Mouse (Mus musculus) forebrain, embryonic 10.5 days (tissue): Measurements from ENCODE around the gene Sec24b. TPM values are rescaled to one million over a fixed set of nuclear protein-coding genes. Genes with fewer than 3 reads are reported as not detected.

Source experiments
- DNase-seq: peaks from one replicate; pipeline ENCODE4 v3.0.0-alpha.2; 2017; ENCODE audit warnings: low spot score; ENCODE audit errors: extremely low spot score
- H3K27ac ChIP-seq: fragments of 300-500 bp; sonication (generic); 2 replicates; pipeline ENCODE4 v1.5.1; 2016; ENCODE audit warnings: mild to moderate bottlenecking
- H3K27me3 ChIP-seq: fragments of 300-500 bp; sonication (generic); 2 replicates; pipeline ENCODE4 v1.6.1; 2016; ENCODE audit warnings: mild to moderate bottlenecking; ENCODE audit not compliant: poor library complexity, severe bottlenecking
- H3K36me3 ChIP-seq: fragments of 300-500 bp; sonication (generic); replicated peaks from 2 replicates; pipeline ENCODE4 v1.6.1; 2016; ENCODE audit warnings: mild to moderate bottlenecking, moderate library complexity
- H3K4me1 ChIP-seq: fragments of 300-500 bp; sonication (generic); 2 replicates; pipeline ENCODE4 v1.6.1; 2016
- H3K4me3 ChIP-seq: fragments of 300-500 bp; sonication (generic); 2 replicates; pipeline ENCODE4 v1.5.1; 2016; ENCODE audit warnings: mild to moderate bottlenecking, moderate library complexity
- H3K9me3 ChIP-seq: fragments of 300-500 bp; sonication (generic); 2 replicates; pipeline ENCODE4 v1.6.1; 2016; ENCODE audit warnings: mild to moderate bottlenecking, moderate library complexity
- WGBS: fragments of 180-500 bp; shearing (Covaris S2); methylation state at CpG from one replicate; pipeline ENCODE4 v1.1.7; 2016; 5-methylcytosine and 5-hydroxymethylcytosine counted together
- polyA plus RNA-seq: library from polyadenylated mRNA; unstranded; fragments of >200 nt; fragmentation: Nextera tagmentation; extraction: Ambion mirVana; gene quantifications from 2 replicates; pipeline ENCODE4 v1.2.1, GENCODE M21; 2016

Gene Sec24b
- polyA plus RNA-seq, 1 experiment from 2014 or later: 36.1 TPM

DNA sequence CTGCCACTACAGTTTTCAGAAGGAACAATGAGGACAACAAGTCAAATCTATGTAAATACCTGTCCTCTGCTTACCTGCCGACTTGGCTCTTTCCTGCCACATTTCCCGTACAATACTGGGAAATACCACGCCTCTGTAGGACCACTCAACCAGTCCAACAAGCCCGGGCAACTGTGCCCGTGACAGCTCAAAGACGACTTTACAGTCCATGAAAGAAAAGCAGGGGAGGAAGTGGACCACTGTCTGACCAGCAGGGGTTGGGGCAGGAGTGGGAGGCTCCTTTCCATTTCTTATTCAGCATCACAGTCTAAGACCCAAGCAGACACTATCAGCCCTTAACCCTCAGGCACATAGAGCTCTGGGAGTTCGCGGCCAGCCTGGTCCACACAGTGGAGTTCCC, 9.2 kb downstream of the Sec24b start:
- Histone ChIP-seq H3K27me3 (no peaks in the 10 kb centered on the region), H3K27ac (no peak overlapping the region), H3K4me3 (no peak overlapping the region), H3K9me3 (peaks cover 9% of the 10 kb centered on the region; the same call in 1 of the 2 replicates), H3K4me1 (peaks cover 16% of the 10 kb centered on the region), H3K36me3 (peaks cover 67% of the 10 kb centered on the region)
- 88% methylated on average over 8 of the region's 8 CpGs for WGBS
- DNase-seq: no peak

DNA sequence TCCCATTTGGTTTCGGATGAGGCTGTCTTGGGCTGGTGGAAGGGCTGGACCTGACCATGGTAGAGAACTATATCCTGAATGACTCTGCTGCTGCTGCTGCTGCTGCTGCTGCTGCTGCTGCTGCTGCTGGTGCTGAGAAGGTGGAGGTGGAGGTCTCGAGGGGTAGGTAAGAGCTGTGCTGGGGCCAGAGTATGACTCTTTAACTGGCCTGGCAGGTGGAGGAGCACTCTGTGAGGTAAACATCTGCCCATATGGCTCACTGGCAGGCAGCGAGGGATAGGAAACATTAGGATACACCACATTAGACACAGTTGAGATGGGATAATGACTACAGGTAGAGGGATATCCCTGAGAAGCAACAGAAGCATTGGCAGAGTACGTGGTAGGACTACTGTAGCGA, 20.6 kb downstream of the Sec24b start:
- no peak for DNase-seq
- H3K4me1 ChIP-seq: no peaks in the 10 kb centered on the region
- no peak overlapping the region for H3K27ac ChIP-seq
- no peaks in the 10 kb centered on the region for H3K27me3 ChIP-seq
- H3K4me3 ChIP-seq: no peak overlapping the region
- H3K36me3 ChIP-seq: peaks cover 94% of the 10 kb centered on the region
- 94% methylated on average over 5 of the region's 5 CpGs for WGBS
- H3K9me3 ChIP-seq: peaks cover 25% of the 10 kb centered on the region

DNA sequence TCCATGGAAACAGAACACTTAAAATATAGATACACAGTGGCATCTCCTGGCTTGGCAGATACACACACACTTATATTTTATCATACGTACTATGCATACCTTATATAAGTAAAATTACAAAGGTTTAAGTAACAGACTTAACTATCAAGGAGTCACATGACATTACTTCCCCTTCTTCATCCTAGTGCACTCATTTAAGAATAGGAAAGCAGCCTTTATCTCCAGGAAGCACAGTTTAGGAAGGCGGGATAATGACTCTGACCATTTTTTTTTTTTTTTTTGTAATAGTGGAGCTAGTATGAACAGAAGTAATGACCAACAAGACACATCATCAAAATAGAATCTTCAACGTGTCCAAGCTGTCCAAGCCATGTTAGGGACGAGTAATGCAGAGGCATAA, 21.3 kb downstream of the Sec24b start:
- DNase-seq: no peak
- Histone ChIP-seq H3K36me3 (peaks cover 94% of the 10 kb centered on the region), H3K27me3 (no peaks in the 10 kb centered on the region), H3K27ac (no peak overlapping the region), H3K4me1 (no peaks in the 10 kb centered on the region), H3K9me3 (peaks cover 19% of the 10 kb centered on the region), H3K4me3 (no peak overlapping the region)
- 92% methylated on average over 4 of the region's 4 CpGs for WGBS

DNA sequence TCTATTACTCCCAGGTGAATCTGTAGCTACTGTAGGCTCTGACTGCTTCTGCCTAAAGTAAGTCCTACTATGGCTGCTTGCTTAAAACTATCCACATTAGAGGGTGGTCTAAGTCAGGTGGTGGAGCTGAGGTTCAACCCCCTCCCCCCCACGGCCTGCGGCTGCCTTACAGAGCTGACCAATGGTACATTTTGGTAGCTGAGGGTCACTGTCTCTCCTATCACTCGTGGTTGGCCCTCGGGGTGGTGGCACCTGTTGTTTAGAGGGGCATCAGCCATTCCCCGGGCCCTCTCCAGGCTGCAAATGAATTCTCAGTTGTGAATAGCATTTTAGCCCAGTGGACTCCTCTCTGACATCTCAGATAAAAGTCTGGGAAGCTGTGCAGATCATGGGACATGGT, 32.6 kb downstream of the Sec24b start:
- Histone ChIP-seq H3K4me3 (no peak overlapping the region), H3K27me3 (no peaks in the 10 kb centered on the region), H3K9me3 (no peaks in the 10 kb centered on the region), H3K27ac (no peak overlapping the region), H3K36me3 (peaks cover 98% of the 10 kb centered on the region), H3K4me1 (no peaks in the 10 kb centered on the region)
- DNase-seq: no peak
- WGBS: 95% methylated on average over 5 of the region's 5 CpGs

DNA sequence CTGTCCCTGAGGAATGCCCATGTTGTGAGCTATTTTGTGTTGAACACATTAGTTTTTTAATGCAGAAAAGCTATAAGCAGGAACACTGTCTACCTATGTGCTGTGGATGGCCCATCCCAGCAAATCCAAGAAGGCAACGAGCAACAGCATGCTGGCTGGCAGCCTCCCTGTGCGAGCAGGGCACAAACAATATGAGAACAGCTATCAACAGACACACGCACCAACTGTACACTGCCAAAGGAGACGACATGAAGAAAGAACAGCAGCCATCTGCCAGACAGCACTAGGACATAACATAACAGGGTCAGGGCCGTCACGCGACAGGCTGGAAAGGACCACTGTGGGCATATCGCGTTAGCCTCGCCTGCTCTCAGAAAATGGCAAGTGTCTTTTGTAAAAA, 35.2 kb downstream of the Sec24b start:
- no peaks in the 10 kb centered on the region for H3K4me1 ChIP-seq
- H3K36me3 ChIP-seq: peaks cover 76% of the 10 kb centered on the region
- H3K27me3 ChIP-seq: no peaks in the 10 kb centered on the region
- H3K4me3 ChIP-seq: no peak overlapping the region
- H3K9me3 ChIP-seq: no peaks in the 10 kb centered on the region
- 94% methylated on average over 10 of the region's 10 CpGs for WGBS
- H3K27ac ChIP-seq: no peak overlapping the region
- no peak for DNase-seq

DNA sequence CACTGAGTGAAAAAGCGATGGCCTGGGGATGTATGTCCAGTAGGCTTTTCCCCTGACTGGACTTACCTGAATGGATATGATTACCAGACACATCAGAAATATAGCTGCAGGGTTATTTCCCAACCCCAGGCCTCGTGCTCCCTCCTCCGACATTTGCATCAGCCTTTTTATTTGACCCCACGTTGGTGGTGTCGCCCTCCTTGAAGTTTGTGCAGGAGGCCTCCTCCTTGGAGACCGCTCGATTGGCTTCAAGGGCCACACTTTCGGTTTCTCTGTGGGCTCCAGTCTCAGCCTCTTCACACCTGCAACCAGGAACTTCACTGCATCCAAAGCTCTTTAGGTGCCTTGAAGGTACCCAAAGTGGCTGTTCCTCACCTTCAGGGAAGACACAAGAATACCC, 35.8 kb downstream of the Sec24b start:
- peaks cover 75% of the 10 kb centered on the region for H3K36me3 ChIP-seq
- H3K9me3 ChIP-seq: no peaks in the 10 kb centered on the region
- 94% methylated on average over 8 of the region's 8 CpGs for WGBS
- no peak for DNase-seq
- H3K27ac ChIP-seq: no peak overlapping the region
- H3K4me3 ChIP-seq: no peak overlapping the region
- H3K27me3 ChIP-seq: no peaks in the 10 kb centered on the region
- H3K4me1 ChIP-seq: no peaks in the 10 kb centered on the region

DNA sequence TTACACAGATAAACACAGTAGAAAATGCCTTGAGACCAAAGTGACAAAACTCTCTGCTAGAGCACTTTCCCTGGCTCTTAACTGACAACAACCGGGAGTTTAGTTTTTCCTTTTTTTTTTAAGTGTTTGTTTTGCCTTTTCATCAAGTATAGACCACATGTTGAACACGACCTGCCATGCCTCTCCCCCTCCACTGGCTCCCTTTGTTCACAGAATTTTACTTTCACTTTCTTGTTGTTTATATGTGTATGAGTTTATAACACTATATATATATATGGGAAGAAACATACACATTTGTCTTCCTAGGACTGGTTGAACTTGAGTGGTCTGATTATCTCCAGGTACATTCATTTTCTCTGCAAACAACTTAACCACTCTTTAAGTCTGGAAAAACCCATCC, 48.4 kb downstream of the Sec24b start:
- H3K27me3 ChIP-seq: no peaks in the 10 kb centered on the region
- no peak overlapping the region for H3K27ac ChIP-seq
- no peak for DNase-seq
- H3K4me1 ChIP-seq: no peaks in the 10 kb centered on the region
- 94% methylated on average over 2 of the region's 2 CpGs for WGBS
- peaks cover 73% of the 10 kb centered on the region for H3K36me3 ChIP-seq
- H3K4me3 ChIP-seq: no peak overlapping the region
- H3K9me3 ChIP-seq: no peaks in the 10 kb centered on the region

DNA sequence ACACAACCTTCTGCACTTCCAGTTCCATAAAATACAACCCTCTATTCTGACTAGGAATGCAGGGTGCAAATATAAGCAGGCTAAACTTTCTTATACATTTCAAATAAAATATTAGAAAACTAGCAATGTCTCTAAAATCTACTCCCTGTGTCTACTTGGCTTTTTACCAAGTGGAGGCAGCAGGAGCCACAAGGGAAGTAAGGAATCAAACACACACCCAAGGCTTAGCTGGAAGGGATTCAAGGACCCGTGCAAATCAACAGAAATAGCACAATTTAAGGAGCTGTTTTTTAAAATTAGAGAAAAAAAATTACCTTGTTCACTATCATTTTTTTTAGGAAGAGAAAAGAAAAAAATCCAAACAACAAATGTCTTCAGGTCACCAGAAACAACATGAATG, 50.1 kb downstream of the Sec24b start:
- no peak for DNase-seq
- Histone ChIP-seq H3K27me3 (no peaks in the 10 kb centered on the region), H3K4me3 (no peak overlapping the region), H3K4me1 (no peaks in the 10 kb centered on the region), H3K27ac (no peak overlapping the region), H3K9me3 (no peaks in the 10 kb centered on the region), H3K36me3 (peaks cover 80% of the 10 kb centered on the region)
- 85% methylated on average over 1 of the region's 1 CpGs for WGBS

DNA sequence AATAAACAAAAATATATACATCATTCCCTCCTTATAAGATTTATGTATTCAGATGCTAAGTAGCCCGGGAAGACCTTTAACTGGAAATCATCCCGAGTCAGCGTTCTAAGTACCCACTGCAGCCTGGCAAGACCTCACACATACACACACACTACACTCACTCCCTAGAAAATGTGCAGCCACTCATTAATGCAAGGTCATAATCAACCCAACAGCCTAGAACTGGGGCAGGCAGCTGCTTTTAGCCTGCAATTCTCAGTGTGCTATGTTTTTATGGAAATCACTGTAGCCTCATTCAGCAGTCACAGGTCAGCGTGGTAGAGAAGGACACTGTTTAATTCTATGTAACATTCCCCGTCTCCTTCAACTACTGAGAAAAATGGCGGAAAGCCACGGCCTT, 55.2 kb downstream of the Sec24b start:
- Histone ChIP-seq H3K4me3 (no peak overlapping the region), H3K4me1 (no peaks in the 10 kb centered on the region), H3K36me3 (peaks cover 91% of the 10 kb centered on the region), H3K27me3 (no peaks in the 10 kb centered on the region), H3K9me3 (no peaks in the 10 kb centered on the region), H3K27ac (no peak overlapping the region)
- 95% methylated on average over 7 of the region's 7 CpGs for WGBS
- no peak for DNase-seq

DNA sequence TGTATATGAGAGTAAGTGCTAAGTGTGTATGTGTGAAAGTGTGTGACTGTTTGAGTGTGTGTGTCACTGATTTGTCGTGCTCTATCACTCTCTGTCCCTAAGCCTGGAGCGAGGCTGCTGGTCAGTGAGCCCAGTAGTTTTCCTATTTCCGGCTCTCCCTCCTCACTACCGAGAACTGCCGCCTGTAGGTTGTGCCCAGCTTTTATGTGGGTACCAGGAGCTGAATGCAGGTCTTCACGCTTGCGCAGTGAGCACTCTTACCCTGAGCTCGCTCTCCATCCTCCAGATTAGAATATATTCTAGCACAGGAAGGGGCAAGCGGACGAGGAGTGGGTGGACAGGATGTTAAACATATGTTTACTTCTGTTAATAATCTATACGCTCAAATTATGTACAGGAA, 60.4 kb downstream of the Sec24b start:
- DNase-seq: no peak
- Histone ChIP-seq H3K9me3 (no peaks in the 10 kb centered on the region), H3K27me3 (no peaks in the 10 kb centered on the region), H3K4me3 (no peak overlapping the region), H3K4me1 (no peaks in the 10 kb centered on the region), H3K36me3 (peaks cover 96% of the 10 kb centered on the region), H3K27ac (no peak overlapping the region)
- WGBS: 96% methylated on average over 11 of the region's 11 CpGs

DNA sequence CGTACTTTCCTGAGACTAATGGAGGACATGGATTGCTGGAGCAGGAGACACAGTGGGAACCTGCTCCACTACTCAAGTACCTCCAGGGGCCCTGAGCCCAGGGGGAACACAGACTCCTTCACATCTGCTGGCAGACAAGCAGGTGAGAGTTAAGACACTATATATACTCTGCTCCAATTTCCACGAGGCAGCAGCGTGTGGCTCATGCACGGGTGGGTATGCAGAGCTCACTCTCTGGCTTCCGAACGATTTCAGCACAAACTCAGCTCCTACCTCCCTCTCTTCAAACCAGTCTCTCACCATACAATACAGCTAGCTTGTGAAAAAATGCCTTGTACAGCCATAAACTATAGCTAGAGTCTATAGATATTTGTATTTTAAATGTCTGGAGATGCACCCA, 62.8 kb downstream of the Sec24b start:
- no peak overlapping the region for H3K27ac ChIP-seq
- H3K27me3 ChIP-seq: no peaks in the 10 kb centered on the region
- H3K36me3 ChIP-seq: peaks cover 97% of the 10 kb centered on the region
- no peaks in the 10 kb centered on the region for H3K4me1 ChIP-seq
- 95% methylated on average over 6 of the region's 6 CpGs for WGBS
- no peak for DNase-seq
- no peak overlapping the region for H3K4me3 ChIP-seq
- H3K9me3 ChIP-seq: no peaks in the 10 kb centered on the region

DNA sequence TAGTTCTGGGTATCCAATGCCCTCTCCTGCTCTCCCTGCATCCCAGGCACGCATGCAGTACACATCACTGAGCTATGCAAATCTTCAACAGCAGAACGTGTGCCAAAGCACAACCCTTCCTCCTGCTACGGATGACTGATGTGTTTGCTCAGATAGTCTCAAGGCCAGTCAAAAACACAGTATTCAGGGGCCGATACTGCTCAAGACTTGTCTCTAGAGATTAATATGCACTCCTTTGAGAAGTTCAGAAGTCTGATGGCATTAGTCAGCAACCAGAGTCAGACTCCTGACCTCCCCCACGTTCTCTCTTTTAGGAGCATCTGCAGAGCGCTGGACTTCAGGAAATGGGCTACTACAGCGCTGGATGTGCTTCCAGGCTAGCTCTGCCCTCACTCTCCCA, 63.4 kb downstream of the Sec24b start:
- no peak overlapping the region for H3K4me3 ChIP-seq
- no peaks in the 10 kb centered on the region for H3K4me1 ChIP-seq
- no peak overlapping the region for H3K27ac ChIP-seq
- WGBS: 93% methylated on average over 7 of the region's 7 CpGs
- peaks cover 97% of the 10 kb centered on the region for H3K36me3 ChIP-seq
- no peaks in the 10 kb centered on the region for H3K9me3 ChIP-seq
- DNase-seq: no peak
- no peaks in the 10 kb centered on the region for H3K27me3 ChIP-seq

DNA sequence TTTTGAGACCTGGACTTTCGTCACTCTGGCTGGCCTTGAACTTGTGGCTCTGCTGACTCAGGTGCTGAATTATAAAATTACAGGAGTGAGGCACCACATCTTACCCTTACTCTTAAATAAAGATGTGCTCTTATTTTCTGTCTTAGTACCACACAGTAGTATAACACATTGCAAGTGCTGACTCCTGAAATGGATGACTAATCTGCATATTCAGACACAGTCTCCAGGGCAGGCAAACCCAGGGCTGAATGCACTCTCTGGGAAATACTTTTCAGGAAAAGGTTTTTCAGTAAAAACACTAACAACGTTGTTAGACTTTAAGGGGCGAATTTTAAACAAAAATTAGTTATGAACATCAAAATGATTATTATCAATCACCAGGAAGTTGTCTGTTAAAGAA, 64.0 kb downstream of the Sec24b start:
- Histone ChIP-seq H3K9me3 (no peaks in the 10 kb centered on the region), H3K27me3 (no peaks in the 10 kb centered on the region), H3K27ac (no peak overlapping the region), H3K4me3 (no peak overlapping the region), H3K4me1 (no peaks in the 10 kb centered on the region), H3K36me3 (peaks cover 97% of the 10 kb centered on the region)
- 93% methylated on average over 3 of the region's 3 CpGs for WGBS
- no peak for DNase-seq

DNA sequence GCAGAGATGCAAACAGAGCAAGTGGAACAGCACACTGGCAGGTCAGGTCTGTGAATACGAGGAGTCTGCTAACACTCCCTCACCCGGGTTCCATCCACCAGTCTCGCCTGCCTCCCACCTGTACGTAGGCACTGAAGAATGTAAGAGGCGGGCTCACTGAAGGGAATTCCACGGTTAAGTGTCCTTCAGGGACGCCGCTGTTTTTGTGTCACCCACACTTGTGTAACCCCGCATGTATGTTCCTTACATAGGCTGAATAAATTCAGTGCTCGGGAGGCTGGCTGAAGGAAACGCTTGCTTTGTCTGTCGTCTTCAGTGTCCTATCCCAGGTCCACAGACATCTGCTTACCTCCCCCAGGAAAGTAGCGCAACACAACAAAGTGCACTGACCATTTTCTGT, 74.1 kb downstream of the Sec24b start:
- H3K4me3 ChIP-seq: no peak overlapping the region

More for the DNA sequence above, 74.1 kb downstream of the Sec24b start:
- H3K9me3 ChIP-seq: no peaks in the 10 kb centered on the region
- H3K27ac ChIP-seq: no peak overlapping the region
- H3K27me3 ChIP-seq: no peaks in the 10 kb centered on the region
- no peak for DNase-seq
- H3K4me1 ChIP-seq: peaks cover 2% of the 10 kb centered on the region; the same call in 1 of the 2 replicates
- WGBS: 96% methylated on average over 13 of the region's 13 CpGs
- H3K36me3 ChIP-seq: peaks cover 98% of the 10 kb centered on the region
